Mouse (Mus musculus): ENCODE data around the gene Cdc37l1. TPM values are rescaled to one million over a fixed set of nuclear protein-coding genes. Genes with fewer than 3 reads are reported as not detected.

Gene Cdc37l1
- polyA plus RNA-seq, 1 experiment = 4.1 TPM

- TF ChIP-seq GATA1 (IDR thresholded peaks at IDR 0.05; ENCODE audit: low read length) = no peak
Observed at GRCm38 (mm10) chr19:29050186-29050980, 60.2 kb downstream of the Cdc37l1 start.

GRCm38 (mm10) chr19:29052786-29053185 lies 62.6 kb downstream of the Cdc37l1 start:
- TF ChIP-seq GATA1 (IDR thresholded peaks at IDR 0.05; ENCODE audit: low read length) = no peak

DNA sequence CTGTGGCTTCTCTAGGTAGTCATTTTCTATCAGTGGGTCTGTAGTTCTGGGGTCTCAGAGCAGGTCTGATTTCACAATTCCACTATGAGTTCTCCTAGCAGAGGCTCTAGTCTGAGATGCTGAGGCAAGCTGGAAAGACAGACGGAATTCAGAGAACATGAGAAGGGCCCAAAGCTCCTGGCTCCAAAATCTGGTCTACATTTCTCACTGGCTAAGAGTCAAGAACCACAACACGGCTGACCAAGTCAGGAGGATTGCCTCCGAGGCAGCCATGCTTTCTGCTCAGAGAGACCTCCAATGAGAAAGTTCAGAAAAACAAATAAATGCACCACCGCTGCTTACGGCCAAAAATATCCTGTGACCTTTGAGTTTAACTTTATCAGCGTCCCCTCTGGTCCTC lies 64.4 kb downstream of the Cdc37l1 start:
- no peak for TF ChIP-seq GATA1 (IDR thresholded peaks at IDR 0.05; ENCODE audit: low read length)

DNA sequence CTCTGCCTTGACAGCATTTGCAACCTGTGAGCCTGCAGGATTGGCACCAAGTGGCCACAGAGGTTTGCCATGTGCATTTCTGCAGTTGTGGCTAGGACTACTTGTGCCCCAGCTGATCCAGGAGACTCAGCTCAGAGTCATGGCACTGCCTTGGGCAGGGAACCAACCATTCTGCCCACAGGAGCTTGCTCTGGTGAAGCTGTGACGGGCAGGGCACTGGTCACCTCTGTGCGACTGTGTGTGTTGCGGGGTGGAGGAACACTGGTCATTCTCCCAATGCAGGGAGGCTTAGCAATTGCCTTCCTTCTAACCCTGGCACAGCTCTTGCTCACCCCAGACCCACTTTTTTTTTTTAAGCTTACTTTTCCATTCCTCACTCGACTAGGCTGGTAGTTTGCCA lies 65.3 kb downstream of the Cdc37l1 start:
- no peak for TF ChIP-seq GATA1 (IDR thresholded peaks at IDR 0.05; ENCODE audit: low read length)

GRCm38 (mm10) chr19:29058741-29059140 lies 68.6 kb downstream of the Cdc37l1 start:
- TF ChIP-seq GATA1 (IDR thresholded peaks at IDR 0.05; ENCODE audit: low read length) = no peak

DNA sequence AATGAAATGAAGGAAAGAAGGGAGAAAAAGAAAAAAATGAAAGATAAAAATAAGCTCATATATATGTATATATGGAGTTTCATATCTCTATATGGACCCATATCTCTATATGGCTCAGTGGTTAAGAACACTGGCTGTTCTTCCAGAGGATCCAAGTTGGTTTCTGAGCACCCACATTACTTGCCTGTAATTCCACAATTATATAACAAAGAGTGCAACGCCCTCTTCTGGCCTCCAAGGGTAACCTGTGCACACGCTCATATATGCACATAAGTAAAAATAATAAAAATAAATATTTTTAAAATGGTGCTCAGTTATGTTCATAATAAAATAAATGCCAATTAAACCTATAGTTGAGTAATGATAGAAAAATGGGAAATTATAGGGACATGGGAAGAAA lies 69.5 kb downstream of the Cdc37l1 start:
- no peak for TF ChIP-seq GATA1 (IDR thresholded peaks at IDR 0.05; ENCODE audit: low read length)

GRCm38 (mm10) chr19:29060299-29060698 lies 70.1 kb downstream of the Cdc37l1 start:
- no peak for TF ChIP-seq GATA1 (IDR thresholded peaks at IDR 0.05; ENCODE audit: low read length)

GRCm38 (mm10) chr19:29063009-29063408 lies 72.9 kb downstream of the Cdc37l1 start:
- TF ChIP-seq GATA1 (IDR thresholded peaks at IDR 0.05; ENCODE audit: low read length) = no peak

DNA sequence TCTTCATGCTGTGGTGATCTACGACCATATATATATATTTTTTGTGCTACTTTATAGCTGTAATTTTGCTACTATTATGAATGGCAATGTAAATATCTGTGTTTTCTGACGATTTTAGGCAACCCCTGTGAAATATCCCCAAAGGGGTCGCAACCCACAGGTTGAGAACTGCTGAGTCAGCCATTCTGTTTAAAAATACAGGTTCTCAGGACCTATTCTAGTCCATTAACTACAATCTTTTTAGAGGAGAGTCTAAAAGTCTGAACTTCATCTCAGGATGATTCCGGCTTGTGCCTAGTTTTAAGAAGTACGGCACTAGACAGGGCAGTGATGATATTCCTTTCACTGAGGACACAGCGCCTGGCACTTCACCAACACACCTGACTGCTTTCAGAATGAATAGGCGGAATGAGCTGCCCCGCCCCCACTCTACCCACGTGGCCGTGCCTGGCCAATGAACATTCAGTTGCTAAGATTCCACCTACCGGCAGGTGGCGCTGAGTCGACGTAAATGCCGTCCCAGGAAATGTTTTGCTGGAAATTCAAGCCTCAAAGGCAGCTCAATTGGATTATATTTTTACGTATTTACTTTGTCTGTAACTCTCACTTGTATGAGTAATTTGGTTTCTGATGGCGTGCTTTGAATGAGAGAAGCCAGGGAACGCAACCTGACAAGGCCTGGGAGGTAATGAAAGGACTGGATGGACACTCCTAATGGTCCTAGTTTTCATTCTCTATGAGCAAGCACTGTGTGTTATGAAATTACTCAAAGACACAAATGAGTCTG lies 73.6 kb downstream of the Cdc37l1 start:
- TF ChIP-seq GATA1 (IDR thresholded peaks at IDR 0.05; ENCODE audit: low read length) = no peak

- peak; percentile 24 for TF ChIP-seq GATA1 (IDR thresholded peaks at IDR 0.05; ENCODE audit: low read length)
Observed at GRCm38 (mm10) chr19:29064451-29065102, 74.4 kb downstream of the Cdc37l1 start.

GRCm38 (mm10) chr19:29066981-29067471 lies 76.9 kb downstream of the Cdc37l1 start:
- TF ChIP-seq GATA1 (IDR thresholded peaks at IDR 0.05; ENCODE audit: low read length) = no peak

- no peak for TF ChIP-seq GATA1 (IDR thresholded peaks at IDR 0.05; ENCODE audit: low read length)
Observed at GRCm38 (mm10) chr19:29069195-29069594, 79.0 kb downstream of the Cdc37l1 start.

GRCm38 (mm10) chr19:29074802-29075201 lies 84.7 kb downstream of the Cdc37l1 start:
- no peak for TF ChIP-seq GATA1 (IDR thresholded peaks at IDR 0.05; ENCODE audit: low read length)

Other genes starting within 250 kb of the Cdc37l1 start
- not detected in 2 replicates for gene Slc1a1, start 155.3 kb upstream of the Cdc37l1 start, polyA plus RNA-seq (2012)
- gene Plpp6, start 26.4 kb upstream of the Cdc37l1 start, polyA plus RNA-seq (2012) = 2.4 and 2.7 TPM in 2 replicates
- not detected in 2 replicates for gene 4430402I18Rik, start 22.6 kb upstream of the Cdc37l1 start, polyA plus RNA-seq (2012)
- gene Ak3, start 57.6 kb downstream of the Cdc37l1 start, polyA plus RNA-seq (2012) = 25.9 and 38.5 TPM in 2 replicates
- gene Rcl1, start 111.0 kb downstream of the Cdc37l1 start, polyA plus RNA-seq (2012) = 60.8 and 70.1 TPM in 2 replicates

Measured in G1E-ER4 (cell line).